Mouse (Mus musculus) urinary bladder, postnatal 14 days (tissue): ENCODE measurements around the gene Rps27.

Experiments
- DNase-seq: peaks from one replicate; pipeline ENCODE4 v3.0.0; 2021; ENCODE audit warnings: low spot score

Rps27 gene

DNA sequence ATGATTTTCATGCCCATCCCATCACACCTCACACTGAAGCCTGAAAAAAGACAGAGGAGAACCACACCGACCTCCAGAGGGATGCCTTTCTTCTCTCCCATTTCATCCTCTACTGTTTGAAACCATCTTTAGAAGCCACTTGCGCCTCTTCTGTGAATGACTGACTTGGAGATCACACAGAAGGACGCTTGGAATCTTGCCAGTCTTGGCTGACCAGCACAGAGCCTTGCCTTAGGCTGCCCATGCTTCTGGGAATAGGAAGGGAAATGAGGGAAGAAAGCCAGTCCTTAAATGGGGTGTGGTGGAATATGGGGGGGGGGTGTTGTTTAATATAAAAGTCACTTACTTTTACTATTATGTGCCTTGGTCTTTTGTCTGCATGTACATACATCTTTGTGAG is 29.9 kb downstream of the Rps27 start:
- DNase-seq = no peak

DNA sequence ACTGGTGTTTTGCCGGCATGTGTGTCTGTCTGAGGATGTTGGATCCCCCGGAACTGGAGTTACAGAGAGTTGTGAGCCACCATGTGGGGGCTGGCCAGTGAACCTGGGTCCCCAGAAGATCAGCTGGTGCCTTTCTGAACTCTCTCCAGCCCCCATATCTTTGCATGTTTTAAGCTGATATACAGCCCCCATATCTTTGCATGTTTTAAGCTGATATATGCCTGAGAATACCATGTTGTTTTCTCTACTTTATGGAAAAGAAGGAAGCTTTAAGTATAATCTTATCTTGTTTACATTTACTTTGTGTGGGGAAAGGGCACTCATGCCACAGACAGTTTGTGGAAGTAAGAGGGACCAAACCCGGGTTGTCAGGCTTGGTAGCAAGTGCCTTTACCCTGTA is 33.9 kb downstream of the Rps27 start:
- no peak for DNase-seq
